Mouse (Mus musculus): ENCODE results near the gene Tas1r3. TPM values are rescaled to one million over a fixed set of nuclear protein-coding genes. Genes with fewer than 3 reads are reported as not detected.

Tas1r3 gene
- polyA plus RNA-seq, 1 experiment from 2014 or later: 0.25 TPM

DNA sequence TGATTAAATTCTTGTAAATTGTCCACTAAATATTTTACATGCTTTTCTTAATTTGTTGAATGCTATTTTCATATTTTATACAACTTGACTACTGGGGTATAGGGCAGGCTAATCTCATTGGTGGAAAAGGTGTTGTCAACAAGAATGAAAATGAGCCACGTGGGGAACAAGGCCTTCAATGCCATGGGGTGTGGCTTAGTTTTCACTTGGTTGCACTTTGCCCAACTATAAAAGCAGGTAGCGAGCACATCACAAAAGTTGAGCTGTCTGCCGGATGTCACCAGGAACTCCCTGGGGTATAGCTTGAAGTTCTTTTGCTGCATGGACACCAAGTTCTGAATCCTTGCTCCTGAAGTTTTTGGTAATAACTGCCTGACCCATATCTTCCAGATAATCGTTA lies 45.6 kb downstream of the Tas1r3 start:
- 84% methylated on average over 4 of the region's 4 CpGs for WGBS

GRCm38 (mm10) chr4:155812665-155813181 lies 50.4 kb downstream of the Tas1r3 start:
- peak; percentile 30 for ATAC-seq (ENCODE audit: low FRiP score, low read depth)
- peak overlapping the region; percentile 82 for H3K27ac ChIP-seq
- no peaks in the 10 kb centered on the region for H3K9me3 ChIP-seq
- under 1% methylated on average over 48 of the region's 49 CpGs for WGBS
- peak overlapping the region; percentile 100 for H3K4me3 ChIP-seq
- peak overlapping the region; percentile 100 for H3K9ac ChIP-seq
- peak overlapping the region; percentile 95 for H3K4me2 ChIP-seq (replicated peaks)
- peaks cover 74% of the 10 kb centered on the region for H3K36me3 ChIP-seq
- H3K27me3 ChIP-seq: no peaks in the 10 kb centered on the region
- peaks cover 17% of the 10 kb centered on the region for H3K4me1 ChIP-seq

More for the DNA sequence above, 45.6 kb downstream of the Tas1r3 start:
- no peaks in the 10 kb centered on the region for H3K27me3 ChIP-seq
- H3K36me3 ChIP-seq: peaks cover 86% of the 10 kb centered on the region
- H3K4me2 ChIP-seq (replicated peaks): no peak overlapping the region
- no peak overlapping the region for H3K4me3 ChIP-seq
- H3K9ac ChIP-seq: no peak overlapping the region
- no peaks in the 10 kb centered on the region for H3K9me3 ChIP-seq
- peaks cover 14% of the 10 kb centered on the region for H3K4me1 ChIP-seq
- ATAC-seq (ENCODE audit: low FRiP score, low read depth): no peak
- no peak overlapping the region for H3K27ac ChIP-seq

DNA sequence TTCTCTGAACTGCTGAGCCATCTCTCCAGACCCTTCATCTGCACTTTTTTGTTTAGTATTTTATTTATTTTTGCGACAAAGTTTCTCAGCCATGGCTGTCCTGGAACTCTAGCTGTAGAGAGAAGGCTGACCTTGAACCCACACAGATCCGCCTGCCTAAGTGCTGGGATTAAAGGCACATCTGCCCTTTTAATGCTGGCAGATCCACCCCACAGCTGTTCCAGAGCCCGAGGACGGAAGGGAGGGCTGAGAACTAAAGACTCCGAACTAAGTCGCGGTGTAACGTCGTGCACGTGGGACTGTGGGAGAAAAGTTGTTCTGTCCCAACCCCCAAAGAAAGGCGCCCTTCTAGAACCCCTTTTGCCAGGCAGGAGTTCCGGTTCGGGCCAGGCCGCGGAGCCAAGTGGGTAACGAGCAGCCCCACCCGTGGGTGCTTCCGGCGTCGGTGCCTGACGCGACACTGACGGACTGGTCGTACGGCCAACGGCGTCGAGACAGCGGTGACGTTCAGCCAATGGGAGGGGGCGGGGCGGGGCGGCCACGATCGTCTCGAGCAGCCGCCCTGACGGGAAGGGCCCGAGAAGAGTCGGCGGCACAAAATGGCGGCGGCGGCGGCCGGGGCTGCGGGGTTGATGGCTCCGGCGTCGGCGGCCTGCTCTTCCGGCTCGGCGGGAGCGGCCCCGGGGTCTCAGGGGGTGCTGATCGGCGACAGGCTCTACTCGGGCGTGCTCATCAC lies 51.1 kb downstream of the Tas1r3 start, which contains the start of gene Ccnl2:
Gene Ccnl2, plus strand, starts transcription at position 561 of the 736 bp plus-strand sequence.
- H3K4me2 ChIP-seq (replicated peaks): peak within 1 kb of the TSS; percentile 95
- H3K27ac ChIP-seq: peak within 1 kb of the TSS; percentile 82
- no peaks in the 10 kb centered on the region for H3K27me3 ChIP-seq
- peak within 1 kb of the TSS; percentile 100 for H3K9ac ChIP-seq
- peak; percentile 99 for ATAC-seq (ENCODE audit: low FRiP score, low read depth)
- WGBS: under 1% methylated on average over 60 of the region's 60 CpGs
- H3K9me3 ChIP-seq: no peaks in the 10 kb centered on the region
- H3K4me1 ChIP-seq: peaks cover 17% of the 10 kb centered on the region
- H3K36me3 ChIP-seq: peaks cover 74% of the 10 kb centered on the region
- H3K4me3 ChIP-seq: peak within 1 kb of the TSS; percentile 100

Small RNA genes within 50 kb of the gene (microRNA-seq; reads per million reads assigned to microRNA genes)
- gene Gm22991: not detected

Other genes starting within 250 kb of the Tas1r3 start
- gene Cdk11b, start 238.5 kb downstream of the Tas1r3 start, polyA plus RNA-seq (2015; fragmentation: Nextera tagmentation; extraction: Ambion mirVana): 70.3 and 71.2 TPM in 2 replicates
- gene Gm10563, start 218.0 kb downstream of the Tas1r3 start, polyA plus RNA-seq (2015; fragmentation: Nextera tagmentation; extraction: Ambion mirVana): not detected in 2 replicates
- gene Mmp23, start 210.0 kb downstream of the Tas1r3 start, polyA plus RNA-seq (2015; fragmentation: Nextera tagmentation; extraction: Ambion mirVana): 17.1 and 19.1 TPM in 2 replicates
- gene Mib2, start 194.2 kb downstream of the Tas1r3 start, polyA plus RNA-seq (2015; fragmentation: Nextera tagmentation; extraction: Ambion mirVana): 30.5 and 34.3 TPM in 2 replicates
- gene Fndc10, start 169.0 kb downstream of the Tas1r3 start, polyA plus RNA-seq (2015; fragmentation: Nextera tagmentation; extraction: Ambion mirVana): 8.4 and 10.2 TPM in 2 replicates
- 141 and 150 TPM in 2 replicates for gene Ssu72, start 158.6 kb downstream of the Tas1r3 start, polyA plus RNA-seq (2015; fragmentation: Nextera tagmentation; extraction: Ambion mirVana)
- gene Tmem240, start 128.6 kb downstream of the Tas1r3 start, polyA plus RNA-seq (2015; fragmentation: Nextera tagmentation; extraction: Ambion mirVana): 1.0 and 1.1 TPM in 2 replicates
- gene Atad3a, start 102.3 kb downstream of the Tas1r3 start, polyA plus RNA-seq (2015; fragmentation: Nextera tagmentation; extraction: Ambion mirVana): 94.4 and 100 TPM in 2 replicates
- gene Vwa1, start 88.7 kb downstream of the Tas1r3 start, polyA plus RNA-seq (2015; fragmentation: Nextera tagmentation; extraction: Ambion mirVana): 11.1 and 11.6 TPM in 2 replicates
- 0.64 and 0.81 TPM in 2 replicates for gene Tmem88b, start 77.5 kb downstream of the Tas1r3 start, polyA plus RNA-seq (2015; fragmentation: Nextera tagmentation; extraction: Ambion mirVana)
- not detected in 2 replicates for gene Ankrd65, start 72.9 kb downstream of the Tas1r3 start, polyA plus RNA-seq (2015; fragmentation: Nextera tagmentation; extraction: Ambion mirVana)
- gene Mrpl20, start 60.5 kb downstream of the Tas1r3 start, polyA plus RNA-seq (2015; fragmentation: Nextera tagmentation; extraction: Ambion mirVana): 213 and 220 TPM in 2 replicates
- 211 and 231 TPM in 2 replicates for gene Ccnl2, start 50.9 kb downstream of the Tas1r3 start, polyA plus RNA-seq (2015; fragmentation: Nextera tagmentation; extraction: Ambion mirVana)
- gene Aurkaip1, start 32.1 kb downstream of the Tas1r3 start, polyA plus RNA-seq (2015; fragmentation: Nextera tagmentation; extraction: Ambion mirVana): 140 and 144 TPM in 2 replicates
- 76.6 and 92.7 TPM in 2 replicates for gene Mxra8, start 23.7 kb downstream of the Tas1r3 start, polyA plus RNA-seq (2015; fragmentation: Nextera tagmentation; extraction: Ambion mirVana)
- 4.3 and 5.7 TPM in 2 replicates for gene Dvl1, start 16.0 kb downstream of the Tas1r3 start, polyA plus RNA-seq (2015; fragmentation: Nextera tagmentation; extraction: Ambion mirVana)
- gene Cptp, start 6.1 kb upstream of the Tas1r3 start, polyA plus RNA-seq (2015; fragmentation: Nextera tagmentation; extraction: Ambion mirVana): 13.6 and 13.8 TPM in 2 replicates
- 71.2 and 74.8 TPM in 2 replicates for gene Ints11, start 6.2 kb upstream of the Tas1r3 start, polyA plus RNA-seq (2015; fragmentation: Nextera tagmentation; extraction: Ambion mirVana)
- gene Pusl1, start 28.4 kb upstream of the Tas1r3 start, polyA plus RNA-seq (2015; fragmentation: Nextera tagmentation; extraction: Ambion mirVana): 51.8 and 55.9 TPM in 2 replicates
- gene Acap3, start 28.5 kb upstream of the Tas1r3 start, polyA plus RNA-seq (2015; fragmentation: Nextera tagmentation; extraction: Ambion mirVana): 18.2 and 19.4 TPM in 2 replicates
- gene Ube2j2, start 80.5 kb upstream of the Tas1r3 start, polyA plus RNA-seq (2015; fragmentation: Nextera tagmentation; extraction: Ambion mirVana): 113 and 126 TPM in 2 replicates
- gene C1qtnf12, start 99.0 kb upstream of the Tas1r3 start, polyA plus RNA-seq (2015; fragmentation: Nextera tagmentation; extraction: Ambion mirVana): 32.0 and 35.0 TPM in 2 replicates
- 16.8 and 17.3 TPM in 2 replicates for gene B3galt6, start 129.3 kb upstream of the Tas1r3 start, polyA plus RNA-seq (2015; fragmentation: Nextera tagmentation; extraction: Ambion mirVana)
- gene Sdf4, start 129.5 kb upstream of the Tas1r3 start, polyA plus RNA-seq (2015; fragmentation: Nextera tagmentation; extraction: Ambion mirVana): 160 and 166 TPM in 2 replicates
- 0.80 and 0.85 TPM in 2 replicates for gene Tnfrsf4, start 150.5 kb upstream of the Tas1r3 start, polyA plus RNA-seq (2015; fragmentation: Nextera tagmentation; extraction: Ambion mirVana)
- 2.8 and 2.9 TPM in 2 replicates for gene Tnfrsf18, start 162.8 kb upstream of the Tas1r3 start, polyA plus RNA-seq (2015; fragmentation: Nextera tagmentation; extraction: Ambion mirVana)
- gene Ttll10, start 196.1 kb upstream of the Tas1r3 start, polyA plus RNA-seq (2015; fragmentation: Nextera tagmentation; extraction: Ambion mirVana): 0.70 and 1.1 TPM in 2 replicates
- gene 9430015G10Rik, start 246.6 kb upstream of the Tas1r3 start, polyA plus RNA-seq (2015; fragmentation: Nextera tagmentation; extraction: Ambion mirVana): 45.2 and 48.7 TPM in 2 replicates

Data from limb, embryonic 13.5 days (tissue).